Mouse (Mus musculus): ENCODE data around the gene 2010111I01Rik.

Gene 2010111I01Rik

DNA sequence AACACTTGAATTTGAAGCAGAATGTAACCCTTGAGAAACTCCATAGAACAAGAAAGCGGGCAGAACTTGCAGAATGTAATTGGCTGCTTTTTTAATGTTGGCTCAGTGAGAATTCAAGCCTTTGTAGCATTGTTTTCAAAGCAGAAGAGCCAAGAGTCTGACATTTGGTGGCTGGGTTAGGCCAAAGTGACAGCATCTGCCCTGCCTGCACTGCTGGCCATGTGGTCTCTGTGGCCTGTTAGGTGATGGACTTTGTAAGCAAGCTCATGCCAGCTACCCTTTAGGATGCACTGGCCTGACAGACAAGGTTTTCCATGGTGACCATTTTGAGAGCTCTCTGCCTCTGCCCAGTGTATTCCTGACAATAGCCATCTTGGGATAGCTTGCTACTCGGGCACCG is 333.2 kb downstream of the 2010111I01Rik start:
- DNase-seq = no peak

DNA sequence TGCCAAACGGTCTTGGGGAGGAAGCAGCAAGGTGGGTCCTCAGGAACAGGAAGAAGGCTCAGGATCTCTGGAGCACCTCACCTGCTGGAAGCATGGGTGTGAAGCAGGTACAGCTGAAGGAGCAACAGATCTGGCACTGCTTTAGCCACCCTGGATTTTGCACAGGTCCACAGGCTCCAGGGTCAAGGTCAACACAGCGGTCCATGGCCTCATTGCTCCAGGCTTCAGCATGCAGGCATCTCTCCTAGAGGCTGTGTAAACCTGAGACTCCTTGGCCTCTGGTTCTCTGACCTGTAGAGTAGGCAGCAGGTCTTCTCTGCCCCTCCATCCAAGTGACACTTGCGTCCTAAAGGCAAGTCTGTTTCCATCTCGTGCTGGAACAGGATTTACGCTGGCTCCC is 334.2 kb downstream of the 2010111I01Rik start:
- DNase-seq = no peak

DNA sequence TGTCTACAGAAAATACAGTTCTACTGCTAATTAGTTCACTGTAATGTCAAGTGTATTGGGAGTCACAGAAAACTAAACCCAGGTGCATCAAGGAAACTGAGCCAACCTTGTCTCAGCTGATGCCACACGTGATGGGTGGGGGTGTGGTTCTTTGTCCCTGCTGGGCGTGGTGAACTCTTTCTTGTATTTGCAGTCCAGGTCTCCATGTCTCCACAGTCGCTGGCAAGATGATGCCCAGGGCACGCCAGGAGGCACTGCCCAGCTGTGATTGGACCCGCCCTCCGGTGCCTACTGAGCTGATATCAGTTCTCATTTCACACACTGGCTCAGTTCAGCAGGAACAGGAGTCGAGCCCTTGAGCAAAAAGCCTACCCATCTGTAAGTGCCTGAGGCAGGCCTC is 336.2 kb downstream of the 2010111I01Rik start:
- DNase-seq = peak; percentile 96

DNA sequence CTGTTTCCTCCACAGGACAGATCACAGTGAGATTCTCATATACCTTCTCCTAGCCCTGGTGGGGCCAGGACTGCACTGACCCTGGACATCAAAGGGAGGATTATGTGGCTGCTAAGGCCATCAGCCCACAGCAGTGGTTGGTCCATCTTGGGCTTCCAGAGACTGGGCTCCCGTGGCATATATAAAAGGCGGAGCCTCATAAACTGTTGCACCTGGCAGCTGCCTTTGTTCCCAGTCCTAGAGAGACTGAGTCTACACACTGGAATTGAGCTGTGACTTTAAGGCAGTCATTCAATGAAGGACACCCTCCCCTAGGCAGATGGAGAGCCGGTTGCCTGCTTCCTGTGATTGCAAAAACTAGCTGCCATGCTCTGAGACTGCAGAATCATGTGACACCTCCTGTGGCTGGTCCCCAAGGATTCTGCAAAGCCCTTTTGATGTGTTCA is 337.1 kb downstream of the 2010111I01Rik start:
- DNase-seq = no peak

DNA sequence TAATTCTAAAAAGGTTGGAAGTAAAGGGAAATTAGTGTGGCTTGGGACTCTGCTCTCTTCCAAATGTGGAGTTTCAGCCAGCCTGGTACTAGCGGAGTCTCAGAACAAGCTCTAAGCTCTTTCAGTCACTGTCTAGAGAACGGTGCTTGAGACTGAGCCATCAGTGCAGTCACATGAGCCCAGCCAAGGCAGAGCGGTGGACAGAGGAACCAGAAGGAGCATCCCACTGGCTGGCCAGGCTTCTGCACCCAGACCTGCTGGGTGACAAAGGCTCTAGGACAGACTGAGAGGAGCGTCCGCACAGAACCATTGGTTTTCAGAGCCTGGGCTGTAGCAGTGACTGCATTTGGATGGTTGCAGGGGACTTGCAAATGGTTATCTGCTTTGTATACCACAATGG is 337.7 kb downstream of the 2010111I01Rik start:
- no peak for DNase-seq

- DNase-seq = peak; percentile 96
These were observed 339.6 kb downstream of the 2010111I01Rik start for GRCm38 (mm10) chr13:63304124-63304792.

DNA sequence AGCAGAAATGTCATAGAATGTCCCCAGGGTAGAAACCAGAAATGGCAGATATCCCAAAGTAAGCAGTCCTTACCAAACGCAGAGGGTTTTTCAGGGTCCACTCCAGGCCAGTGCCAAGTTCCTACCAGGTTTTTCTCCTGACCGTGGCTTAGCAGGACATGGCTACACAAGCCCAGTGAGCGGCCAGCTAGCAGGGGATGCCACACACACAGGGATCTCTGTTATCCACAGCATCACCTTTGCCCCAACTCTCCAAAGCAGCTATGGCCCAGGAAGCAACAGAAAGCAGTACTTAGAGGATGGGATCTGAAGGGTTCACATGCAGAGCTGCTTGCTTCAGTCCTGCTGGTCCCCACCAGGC is 340.1 kb downstream of the 2010111I01Rik start:
- no peak for DNase-seq

DNA sequence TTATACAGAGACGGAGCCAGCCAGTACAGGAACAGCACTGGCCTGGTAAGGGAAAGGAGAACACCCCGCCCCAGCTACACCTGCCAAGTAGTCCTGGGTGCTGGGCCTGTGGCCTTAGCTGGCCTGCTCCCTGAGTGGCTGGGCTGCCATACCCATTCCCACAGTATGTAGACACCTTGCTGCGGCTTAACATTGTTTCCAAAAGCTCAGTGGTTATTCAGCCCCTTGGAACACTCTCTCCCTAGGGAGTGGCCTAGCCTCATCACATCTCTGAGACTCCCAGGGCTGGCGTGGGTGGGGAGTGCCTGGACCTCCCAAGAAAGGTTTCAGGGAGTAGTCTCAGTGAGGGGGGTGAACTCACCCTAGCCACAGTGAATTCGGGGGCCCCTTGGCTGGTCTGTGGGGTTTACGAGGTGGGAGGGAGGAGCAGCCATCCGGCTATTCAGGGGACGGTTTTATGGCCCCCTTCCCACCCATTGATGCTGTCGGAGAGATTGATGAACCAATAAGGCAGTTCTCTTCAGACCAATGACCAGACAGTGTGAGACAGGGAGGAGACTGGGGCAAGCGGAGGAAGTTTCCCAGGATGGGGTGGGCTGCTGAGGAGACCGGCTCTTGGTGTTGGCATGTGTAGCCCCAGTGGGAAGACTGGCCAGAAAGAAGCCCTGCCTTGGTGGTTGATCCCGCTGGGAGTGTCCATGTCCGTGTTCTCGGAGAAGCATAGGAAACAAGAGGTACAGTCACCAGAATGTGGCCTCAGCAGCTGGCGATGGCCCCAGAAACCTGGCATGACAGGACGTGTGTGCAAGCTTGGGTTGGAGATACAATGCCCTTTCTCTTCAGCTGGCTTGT is 340.7 kb downstream of the 2010111I01Rik start:
- peak; percentile 96 for DNase-seq

- no peak for DNase-seq
These were observed 342.1 kb downstream of the 2010111I01Rik start for GRCm38 (mm10) chr13:63306768-63307167.

DNA sequence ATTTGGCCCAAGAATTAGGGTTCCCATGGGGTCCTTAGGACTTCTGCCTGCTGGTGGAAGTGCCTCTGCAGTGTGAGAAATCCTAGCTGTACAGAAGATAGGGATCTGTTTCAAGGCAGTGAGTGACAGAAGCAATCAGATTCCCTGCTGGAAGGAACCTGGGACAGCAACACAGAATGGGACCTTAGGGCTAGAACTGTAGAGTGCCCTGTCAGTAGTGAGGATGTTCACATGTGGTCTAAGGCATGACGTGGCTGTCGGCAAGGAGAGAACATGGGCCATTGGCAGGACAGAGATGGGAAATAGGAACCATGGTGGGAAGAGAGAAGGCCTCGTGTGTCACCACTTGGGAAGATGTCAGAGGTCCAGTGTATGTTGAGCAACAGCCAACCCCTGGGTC is 344.9 kb downstream of the 2010111I01Rik start:
- no peak for DNase-seq

DNA sequence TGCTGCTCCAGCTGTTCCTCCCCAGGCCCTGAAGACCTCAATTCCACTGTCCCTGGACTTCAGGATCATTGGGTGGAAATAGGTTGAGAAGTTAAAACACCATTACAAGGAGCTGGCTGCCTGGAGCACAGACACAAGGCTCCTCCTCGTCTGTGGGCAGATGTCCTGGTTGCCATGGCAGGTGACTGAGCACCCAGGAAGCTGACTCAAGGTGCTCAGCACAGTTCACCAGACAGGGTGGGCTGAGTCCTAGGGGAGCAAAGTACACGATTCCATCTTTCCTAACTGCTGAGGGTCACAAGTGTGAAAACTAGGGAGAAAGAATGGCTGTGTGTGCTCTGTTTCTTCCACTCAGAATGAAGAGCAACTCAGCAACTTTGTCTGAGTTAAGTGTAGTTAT is 346.5 kb downstream of the 2010111I01Rik start:
- DNase-seq = no peak

DNA sequence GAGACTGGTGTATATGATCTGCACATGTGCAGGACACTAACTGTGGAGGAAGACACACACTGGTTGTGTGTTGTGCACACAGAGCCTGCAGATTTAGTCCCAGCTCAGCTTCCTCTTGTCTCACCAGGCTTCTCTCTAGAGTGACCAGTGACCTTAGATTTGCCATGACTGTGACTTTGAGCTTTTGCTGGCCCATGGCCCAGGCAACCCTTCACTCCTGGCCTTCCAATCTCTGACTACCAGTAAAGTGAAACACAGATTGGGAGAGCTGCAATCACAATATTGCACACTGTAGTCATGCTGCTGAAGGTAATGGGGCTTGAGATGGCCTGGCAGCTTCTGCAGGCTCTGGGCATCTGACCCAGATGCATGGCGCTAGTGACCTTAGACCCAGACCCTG is 348.6 kb downstream of the 2010111I01Rik start:
- DNase-seq = peak; percentile 95

- DNase-seq = peak; percentile 93
These were observed 349.3 kb downstream of the 2010111I01Rik start for GRCm38 (mm10) chr13:63313748-63314607.

GRCm38 (mm10) chr13:63314608-63314920 is 349.9 kb downstream of the 2010111I01Rik start:
- peak; percentile 89 for DNase-seq

- peak; percentile 92 for DNase-seq
These were observed 350.4 kb downstream of the 2010111I01Rik start for GRCm38 (mm10) chr13:63315111-63315510.

- peak; percentile 94 for DNase-seq
These were observed 351.1 kb downstream of the 2010111I01Rik start for GRCm38 (mm10) chr13:63315777-63316176.

- DNase-seq = no peak
These were observed 351.7 kb downstream of the 2010111I01Rik start for GRCm38 (mm10) chr13:63316407-63316806.

DNA sequence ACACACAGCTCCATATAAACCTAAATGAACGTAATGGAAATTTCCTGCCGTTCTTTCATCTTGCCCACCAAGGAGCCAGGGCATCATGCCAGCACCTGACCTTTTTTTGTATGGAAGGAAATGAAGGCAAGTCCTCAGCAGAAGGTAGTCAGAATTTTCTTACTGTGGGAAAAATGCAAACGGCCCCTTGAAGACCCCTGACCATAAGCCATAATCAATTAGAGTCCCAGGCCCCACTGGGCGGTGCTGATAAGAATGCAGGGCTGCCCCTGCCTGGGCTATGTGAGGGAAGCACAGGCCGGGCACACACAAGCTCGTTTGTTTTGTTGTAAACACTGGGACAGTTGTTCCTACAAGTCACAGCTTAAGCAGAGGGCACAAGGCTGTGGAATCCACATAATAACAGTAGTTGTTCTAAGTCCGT is 353.0 kb downstream of the 2010111I01Rik start:
- DNase-seq = no peak

- DNase-seq = no peak
These were observed 355.1 kb downstream of the 2010111I01Rik start for GRCm38 (mm10) chr13:63319814-63320213.

- no peak for DNase-seq
These were observed 357.0 kb downstream of the 2010111I01Rik start for GRCm38 (mm10) chr13:63321689-63322088.

DNA sequence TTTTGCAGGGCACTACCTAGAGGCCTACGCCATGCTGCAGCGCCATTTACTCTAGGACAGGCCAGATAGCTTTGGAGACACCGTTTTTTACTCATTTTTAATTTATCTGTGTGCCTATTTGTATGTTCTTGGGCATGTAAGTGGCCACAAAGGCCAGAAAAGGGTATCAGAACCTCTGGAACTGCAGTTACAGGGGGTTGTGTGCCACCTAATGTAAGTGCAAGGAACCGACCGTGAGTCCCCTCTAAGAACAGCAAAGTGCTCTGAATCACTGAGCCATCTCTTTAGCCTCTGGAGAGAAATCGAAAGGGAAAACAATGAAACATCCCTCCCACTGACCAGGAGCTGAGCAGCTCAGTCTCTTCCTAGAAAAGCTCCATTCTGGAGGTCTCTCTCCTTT is 358.1 kb downstream of the 2010111I01Rik start:
- DNase-seq = no peak

- DNase-seq = peak; percentile 96
These were observed 358.8 kb downstream of the 2010111I01Rik start for GRCm38 (mm10) chr13:63323286-63324075.

DNA sequence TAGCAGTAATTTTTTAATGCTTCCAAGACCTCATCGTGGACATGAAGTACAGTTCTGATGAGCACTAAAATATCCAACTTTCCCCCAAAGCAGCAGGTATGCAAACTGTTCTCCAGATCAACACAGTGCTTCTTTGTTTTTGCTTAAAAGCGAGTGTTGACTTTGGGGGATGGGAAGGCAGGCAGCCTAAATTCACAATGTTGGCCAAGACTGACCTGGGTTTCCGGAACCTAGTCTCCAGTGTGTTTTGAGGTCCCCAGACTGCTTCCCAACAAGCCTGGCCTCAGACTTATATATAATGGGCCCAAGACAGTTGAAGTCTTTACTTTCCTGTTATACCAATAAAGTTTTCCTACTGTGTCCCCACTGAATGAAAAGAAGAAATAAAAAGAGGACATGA is 359.6 kb downstream of the 2010111I01Rik start:
- peak; percentile 87 for DNase-seq
